Mouse (Mus musculus) cerebellum, adult 9-11 months (tissue): Measurements from ENCODE around the gene Ak9.
A peak's percentile ranks its signal among the peaks of the same experiment; 100 is the strongest.

ENCODE experiments used
- DNase-seq: peaks from one replicate; pipeline ENCODE4 v3.0.0; 2022

The Ak9 gene

GRCm38 (mm10) chr10:41303639-41304444 is at the start of gene Ak9:
Ak9 (plus strand) TSS chr10:41303980.
- DNase-seq, result peak; percentile 87

GRCm38 (mm10) chr10:41260243-41261006 is 43.4 kb upstream of the Ak9 start:
- no peak for DNase-seq

GRCm38 (mm10) chr10:41261218-41261617 is 42.6 kb upstream of the Ak9 start:
- no peak for DNase-seq

- no peak for DNase-seq
Observed at GRCm38 (mm10) chr10:41261889-41262288, 41.9 kb upstream of the Ak9 start.

GRCm38 (mm10) chr10:41271860-41272259 is 31.9 kb upstream of the Ak9 start:
- no peak for DNase-seq

- no peak for DNase-seq
Observed at GRCm38 (mm10) chr10:41274871-41275270, 28.9 kb upstream of the Ak9 start.

GRCm38 (mm10) chr10:41278808-41279207 is 25.0 kb upstream of the Ak9 start:
- DNase-seq, result no peak

- no peak for DNase-seq
Observed at GRCm38 (mm10) chr10:41280177-41280576, 23.6 kb upstream of the Ak9 start.

GRCm38 (mm10) chr10:41280796-41281195 is 23.0 kb upstream of the Ak9 start:
- no peak for DNase-seq

- no peak for DNase-seq
Observed at GRCm38 (mm10) chr10:41282086-41282485, 21.7 kb upstream of the Ak9 start.

GRCm38 (mm10) chr10:41287618-41288017 is 16.2 kb upstream of the Ak9 start:
- DNase-seq, result no peak

GRCm38 (mm10) chr10:41288074-41288473 is 15.7 kb upstream of the Ak9 start:
- DNase-seq, result no peak

- DNase-seq, result peak; percentile 78
Observed at GRCm38 (mm10) chr10:41288771-41289415, 14.9 kb upstream of the Ak9 start.

- no peak for DNase-seq
Observed at GRCm38 (mm10) chr10:41291021-41291420, 12.8 kb upstream of the Ak9 start.

GRCm38 (mm10) chr10:41293019-41293418 is 10.8 kb upstream of the Ak9 start:
- DNase-seq, result no peak

GRCm38 (mm10) chr10:41294734-41295133 is 9.0 kb upstream of the Ak9 start:
- DNase-seq, result no peak

- DNase-seq, result peak; percentile 84
Observed at GRCm38 (mm10) chr10:41295145-41295544, 8.6 kb upstream of the Ak9 start.

- DNase-seq, result no peak
Observed at GRCm38 (mm10) chr10:41300161-41300560, 3.6 kb upstream of the Ak9 start.

- DNase-seq, result peak; percentile 88
Observed at GRCm38 (mm10) chr10:41302689-41303431, 920 bp upstream of the Ak9 start, which contains the start of gene Fig4. Fig4 (minus strand) TSS chr10:41303260.

- peak; percentile 49 for DNase-seq
Observed at GRCm38 (mm10) chr10:41304961-41305455, 1.2 kb downstream of the Ak9 start.

- no peak for DNase-seq
Observed at GRCm38 (mm10) chr10:41308205-41308604, 4.4 kb downstream of the Ak9 start.

- no peak for DNase-seq
Observed at GRCm38 (mm10) chr10:41315866-41316265, 12.1 kb downstream of the Ak9 start.
